7 mouse cellular contexts compared by ENCODE assay signal in the genomic region with DNA sequence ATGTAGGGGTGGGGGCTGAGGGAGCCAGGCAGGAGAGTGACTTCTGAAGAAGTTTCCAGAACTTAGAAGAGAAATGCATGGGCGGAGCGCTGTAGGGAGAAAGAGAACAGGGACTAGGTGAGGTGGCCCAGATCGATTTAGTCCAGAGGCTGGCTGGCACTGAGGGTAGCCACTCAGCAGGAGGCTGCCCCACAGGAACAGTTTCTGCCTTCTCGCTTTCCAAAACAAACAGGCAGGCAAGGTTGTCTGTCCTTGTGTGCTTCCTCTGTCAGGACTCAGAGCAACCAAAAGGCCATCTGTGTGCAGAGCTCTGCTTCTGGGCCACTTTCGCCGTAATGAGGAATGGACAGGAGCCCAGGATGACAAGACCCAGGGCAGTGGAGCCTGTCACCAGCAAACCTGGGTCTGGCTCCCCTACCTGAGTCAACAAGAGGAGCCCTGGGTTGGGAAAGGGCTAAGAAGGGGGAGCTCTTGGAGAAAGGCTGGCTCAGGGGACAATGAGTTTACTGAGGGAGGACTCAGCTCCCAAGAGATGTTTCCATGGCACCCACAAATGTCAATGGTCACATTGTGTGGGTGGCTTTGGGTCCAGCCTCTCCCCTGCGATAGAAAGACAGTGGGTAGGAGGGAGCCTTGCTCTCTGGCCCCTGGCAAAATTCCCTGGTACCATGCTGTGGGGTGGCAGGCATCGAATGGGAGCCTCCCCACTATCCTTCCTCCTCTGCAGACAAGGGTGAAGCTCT.
A peak's percentile ranks its signal among the peaks of the same experiment; 100 is the strongest.
DNase-seq lines count a peak whose midpoint lies in the region.

No protein-coding gene starts in this region.

- H3K9me3 ChIP-seq in limb, embryonic 10.5 days (replicated peaks), result no peaks in the 10 kb centered on the region

- peak; percentile 63 for DNase-seq in layer of hippocampus, adult 11-12 months (ENCODE audit: low spot score)
- no peak for DNase-seq in layer of hippocampus, postnatal 14 days (ENCODE audit: low spot score in 2 of 2)
- DNase-seq in adrenal gland, adult 8-10 months, result peak; percentile 76
- DNase-seq in cerebellum, adult 9-11 months, result peak; percentile 88
- no peak for DNase-seq in limb, embryonic 10.5 days (ENCODE audit: low spot score)
- peak; percentile 60 for DNase-seq in testis, postnatal 14 days (ENCODE audit: low spot score)
- DNase-seq in thymus, postnatal 25 days, result no peak

- H3K27ac ChIP-seq in limb, embryonic 10.5 days, result peak overlapping the region; percentile 87

- no peak overlapping the region for H3K4me3 ChIP-seq in limb, embryonic 10.5 days

- H3K27me3 ChIP-seq in limb, embryonic 10.5 days (ENCODE audit: low read depth, poor library complexity, severe bottlenecking), result no peaks in the 10 kb centered on the region

- H3K36me3 ChIP-seq in limb, embryonic 10.5 days, result no peaks in the 10 kb centered on the region

- H3K4me1 ChIP-seq in limb, embryonic 10.5 days, result peaks cover 39% of the 10 kb centered on the region

- 67% methylated on average over 8 of the region's 8 CpGs for WGBS in limb, embryonic 10.5 days

Comparison
In these comparisons a context has a peak if more than half of its experiments do, and no peak if none do; other contexts are left out.
1. DNase-seq: peak in layer of hippocampus, adult 11-12 months (single experiment), adrenal gland, adult 8-10 months (single experiment), cerebellum, adult 9-11 months (single experiment) and testis, postnatal 14 days (single experiment); none in layer of hippocampus, postnatal 14 days (0 of 2), limb, embryonic 10.5 days (single experiment) and thymus, postnatal 25 days (single experiment).